Mouse (Mus musculus) adrenal gland, postnatal 36 days (tissue): Measurements from ENCODE around the gene Zfp667. TPM values are rescaled to one million over a fixed set of nuclear protein-coding genes. Genes with fewer than 3 reads are reported as not detected.

Source experiments
- DNase-seq, 2 experiments: peaks; one replicate each; pipeline ENCODE4 v3.0.0; 2021; ENCODE audit warnings: mixed read lengths in 1 of 2
- total RNA-seq, 2 experiments: library from RNA; stranded (reverse); gene quantifications; 2 replicates each; pipeline ENCODE4 v1.2.3; 2021

Zfp667 gene
- total RNA-seq, 2 experiments from 2014 or later: 5.9 to 9.8 TPM

DNA sequence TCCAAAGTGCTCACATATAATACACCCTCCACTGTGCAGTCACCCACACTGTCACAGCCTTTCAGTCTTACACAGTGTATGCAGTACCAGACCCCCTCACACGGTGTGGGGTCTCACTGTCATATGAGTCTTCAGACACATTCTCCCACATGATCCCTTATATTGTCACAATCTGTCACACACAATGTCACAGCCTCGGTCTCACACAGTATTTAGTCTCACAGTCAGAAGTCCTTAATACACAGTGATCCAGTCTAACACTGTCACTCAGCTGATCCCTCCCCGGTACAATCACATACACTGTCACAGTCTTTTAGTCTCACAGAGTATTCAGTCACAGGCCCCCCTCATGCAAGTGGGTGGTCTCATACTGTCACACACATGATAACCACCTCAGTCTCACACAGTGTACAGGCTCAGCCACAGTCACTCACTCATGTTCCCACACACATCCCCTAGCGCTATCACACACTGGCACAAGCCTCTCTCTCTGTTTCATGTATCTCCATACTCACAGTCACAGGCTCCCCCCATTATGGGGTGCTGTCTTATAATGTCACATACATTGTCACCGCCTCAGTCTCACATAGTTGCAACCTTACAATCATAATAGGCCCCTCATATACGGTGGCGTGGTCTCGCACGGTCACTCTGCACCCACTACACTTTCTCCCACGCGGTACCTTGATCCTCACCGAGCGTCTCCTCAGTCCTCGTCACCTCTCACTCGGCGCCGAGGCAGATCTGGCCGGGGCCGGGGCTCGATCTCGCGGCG lies 44.3 kb downstream of the Zfp667 start:
- peak in 1 of 2 experiments; percentile 11 for DNase-seq

GRCm38 (mm10) chr7:6331233-6331956 lies 45.0 kb downstream of the Zfp667 start, which contains the start of gene Zfp583:
Gene Zfp583, minus strand, starts transcription at chr7:6331285.
- DNase-seq: peak; percentile 85 to 88

- no peak for DNase-seq
Measured at GRCm38 (mm10) chr7:6339865-6340264, 53.5 kb downstream of the Zfp667 start.

- DNase-seq: peak; percentile 60 to 67
Measured at GRCm38 (mm10) chr7:6343501-6344071, 57.2 kb downstream of the Zfp667 start, which contains the start of gene Gm3854. Gene Gm3854, plus strand, starts transcription at chr7:6343759.

- DNase-seq: no peak
Measured at GRCm38 (mm10) chr7:6344124-6344523, 57.7 kb downstream of the Zfp667 start.

Other genes starting within 250 kb of the Zfp667 start
- not detected for gene Nlrp4c, start 241.4 kb upstream of the Zfp667 start, total RNA-seq
- 10 to 100 TPM; 35.1 to 50.9 TPM for gene Zfp787, start 130.6 kb upstream of the Zfp667 start, total RNA-seq
- 10 to 100 TPM; 26.4 to 35.9 TPM for gene Zfp444, start 114.4 kb upstream of the Zfp667 start, total RNA-seq
- not detected for gene Galp, start 89.5 kb upstream of the Zfp667 start, total RNA-seq
- gene Zscan5b, start 64.3 kb upstream of the Zfp667 start, total RNA-seq: not detected
- not detected for gene Epp13, start 33.9 kb upstream of the Zfp667 start, total RNA-seq
- gene Zfp583, start 44.7 kb downstream of the Zfp667 start, total RNA-seq: 1 to 10 TPM; 2.1 to 3.2 TPM
- under 1 TPM; 0.70 to 0.79 TPM for gene Gm3854, start 57.2 kb downstream of the Zfp667 start, total RNA-seq
- gene Zfp78, start 76.7 kb downstream of the Zfp667 start, total RNA-seq: 1 to 10 TPM; 1.8 to 3.2 TPM
- 1 to 10 TPM; 2.2 to 2.8 TPM for gene Zfp28, start 96.7 kb downstream of the Zfp667 start, total RNA-seq
- gene Smim17, start 112.1 kb downstream of the Zfp667 start, total RNA-seq: under 1 TPM; 0.13 to 0.66 TPM
- gene Gm20715, start 123.7 kb downstream of the Zfp667 start, total RNA-seq: not detected
- not detected for gene Olfr1344, start 152.1 kb downstream of the Zfp667 start, total RNA-seq
- not detected for gene Olfr1336, start 169.6 kb downstream of the Zfp667 start, total RNA-seq
- not detected for gene Olfr1346, start 180.5 kb downstream of the Zfp667 start, total RNA-seq
- gene Olfr5, start 200.4 kb downstream of the Zfp667 start, total RNA-seq: not detected
- gene Olfr1347, start 213.2 kb downstream of the Zfp667 start, total RNA-seq: not detected
- not detected for gene Olfr1348, start 222.2 kb downstream of the Zfp667 start, total RNA-seq
- not detected for gene Olfr1349, start 236.4 kb downstream of the Zfp667 start, total RNA-seq